Mouse (Mus musculus): Measurements from ENCODE around the gene Map3k1. TPM values are rescaled to one million over a fixed set of nuclear protein-coding genes. Genes with fewer than 3 reads are reported as not detected.
A peak's percentile ranks its signal among the peaks of the same experiment; 100 is the strongest.

The Map3k1 gene
- polyA plus RNA-seq, 1 experiment, result 15.2 TPM

DNA sequence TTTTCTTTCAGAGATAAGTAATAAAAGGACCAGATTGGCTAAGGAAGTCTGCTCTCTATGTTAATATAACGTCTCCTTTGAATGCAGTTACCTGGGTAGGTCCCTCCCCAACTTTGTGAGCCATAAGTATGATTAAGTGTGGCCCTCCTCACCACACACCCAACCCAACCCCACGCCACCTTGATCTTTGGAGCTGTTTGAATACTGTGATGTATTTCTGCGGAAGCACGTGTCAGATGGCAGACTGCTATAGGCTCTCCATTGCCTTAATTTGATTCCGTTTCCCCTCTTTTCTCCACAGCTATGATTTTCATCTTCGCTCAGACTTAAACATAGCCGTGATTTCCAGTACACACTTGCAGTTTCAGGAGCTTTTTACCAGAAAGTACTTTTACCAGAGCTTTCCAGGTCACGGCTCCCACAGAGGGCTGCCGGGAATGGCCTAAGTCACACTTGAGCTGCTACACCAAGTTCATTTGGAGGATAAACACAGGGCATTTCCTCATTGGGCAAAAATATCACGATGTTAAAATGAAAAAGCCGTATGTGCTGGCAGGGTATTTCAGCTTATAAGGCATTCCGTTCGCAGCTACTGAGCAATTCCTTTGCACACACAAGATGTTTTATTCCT, 2.3 kb upstream of the Map3k1 start:
- TF ChIP-seq CTCF (IDR thresholded peaks at IDR 0.05; ENCODE audit: borderline replicate concordance, extremely low read depth, insufficient read depth, insufficient read length) (no peak), POLR2A (IDR thresholded peaks at IDR 0.05; ENCODE audit: borderline replicate concordance, extremely low read depth, insufficient read depth, insufficient read length, poor library complexity, severe bottlenecking) (no peak)
- no peak for DNase-seq (ENCODE audit: low read depth)

DNA sequence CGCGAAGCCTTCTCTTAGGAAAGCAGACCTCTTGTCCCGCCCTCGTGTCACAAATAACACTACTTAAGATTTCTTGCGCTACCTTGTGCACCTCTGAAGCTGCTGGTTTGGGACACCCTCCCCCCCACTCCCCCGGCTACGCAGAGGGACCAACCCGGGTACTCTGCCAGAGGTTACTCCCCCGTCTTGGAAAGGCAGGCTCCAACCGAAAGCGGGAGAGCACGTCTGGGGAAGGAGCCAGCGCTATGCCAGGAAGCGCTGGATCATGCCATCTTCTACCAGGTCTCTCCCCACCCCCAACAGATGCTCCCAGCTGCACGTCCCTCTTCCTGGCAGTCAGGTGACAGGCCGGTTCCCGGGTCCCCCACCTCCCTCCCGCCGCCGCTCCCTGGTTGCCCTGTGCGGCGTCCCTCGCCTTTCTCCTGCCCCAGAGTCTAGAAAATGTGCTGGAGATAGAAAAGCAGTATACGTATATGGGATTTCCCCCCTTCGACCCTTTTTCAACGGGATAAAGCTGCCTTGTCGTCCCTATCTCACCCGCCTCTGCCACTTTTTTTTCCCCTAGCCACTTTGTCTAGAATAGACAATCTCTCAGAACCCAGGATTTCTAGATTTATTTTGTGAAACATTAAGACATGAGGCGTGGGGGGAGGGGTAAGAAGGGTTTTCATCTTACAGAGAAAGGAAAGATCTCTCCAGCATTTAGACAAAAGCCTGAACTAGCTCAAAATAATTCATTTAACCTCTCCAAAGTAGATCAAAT, 854 bp upstream of the Map3k1 start:
- TF ChIP-seq CTCF (IDR thresholded peaks at IDR 0.05; ENCODE audit: borderline replicate concordance, extremely low read depth, insufficient read depth, insufficient read length), result no peak
- peak; percentile 17; the same call in 1 of the 2 replicates for TF ChIP-seq POLR2A (IDR thresholded peaks at IDR 0.05; ENCODE audit: borderline replicate concordance, extremely low read depth, insufficient read depth, insufficient read length, poor library complexity, severe bottlenecking)
- peak; percentile 79 for DNase-seq (ENCODE audit: low read depth)

DNA sequence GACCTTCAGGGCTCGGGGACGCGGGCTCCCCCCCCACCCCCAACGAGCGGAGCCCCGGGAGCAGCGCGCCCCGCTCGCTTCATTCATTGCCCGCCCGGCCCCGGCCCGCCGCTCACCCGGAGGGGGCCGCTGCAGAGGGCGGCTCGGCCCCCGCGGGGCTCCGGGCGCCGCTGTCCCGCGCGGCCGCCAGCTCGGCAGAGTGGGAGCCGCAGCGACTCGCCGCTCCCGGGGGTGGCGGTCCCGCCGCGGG, 481 bp downstream of the Map3k1 start:
- DNase-seq (ENCODE audit: low read depth), result no peak
- TF ChIP-seq CTCF (IDR thresholded peaks at IDR 0.05; ENCODE audit: borderline replicate concordance, extremely low read depth, insufficient read depth, insufficient read length) (no peak), POLR2A (IDR thresholded peaks at IDR 0.05; ENCODE audit: borderline replicate concordance, extremely low read depth, insufficient read depth, insufficient read length, poor library complexity, severe bottlenecking) (no peak)

DNA sequence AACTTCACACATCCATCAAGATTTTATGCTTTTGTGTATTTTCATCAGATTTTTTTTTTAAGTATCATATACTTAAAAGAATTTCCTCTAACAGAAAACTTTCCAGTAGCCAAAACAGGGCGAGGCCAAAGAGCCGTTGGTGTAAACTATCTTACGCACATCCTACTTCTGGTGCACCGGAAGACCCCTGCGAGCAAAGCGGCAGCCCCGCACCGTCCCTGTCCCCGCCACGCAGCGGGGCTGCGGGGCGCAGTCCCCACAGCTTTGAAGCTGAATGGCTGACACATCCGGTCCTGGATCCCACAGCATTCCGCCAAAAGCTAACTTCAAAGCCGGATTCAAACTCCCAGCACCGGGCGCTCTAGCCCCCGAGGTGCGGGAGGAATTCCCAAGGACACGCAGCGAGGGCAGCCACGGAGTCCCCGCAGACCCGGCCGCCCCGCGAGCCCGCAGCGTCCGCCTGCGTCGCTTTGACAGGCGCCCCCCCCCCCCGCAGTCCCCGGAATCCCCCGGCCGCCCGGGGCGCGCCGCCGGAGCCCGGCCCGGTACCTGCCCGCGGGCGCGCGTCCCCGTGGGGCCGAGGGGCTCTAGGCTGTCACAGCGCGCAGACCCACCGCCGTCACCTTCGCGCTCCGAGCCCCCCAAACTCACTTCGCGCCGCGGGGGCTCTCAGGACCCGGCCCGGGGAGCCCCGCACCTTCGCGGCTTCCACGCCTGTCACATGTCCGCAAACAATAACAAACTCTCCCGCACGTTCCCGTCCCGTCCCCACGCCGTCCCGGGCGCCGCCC, 1.0 kb downstream of the Map3k1 start:
- TF ChIP-seq POLR2A (IDR thresholded peaks at IDR 0.05; ENCODE audit: borderline replicate concordance, extremely low read depth, insufficient read depth, insufficient read length, poor library complexity, severe bottlenecking), result no peak
- DNase-seq (ENCODE audit: low read depth), result peak; percentile 47

DNA sequence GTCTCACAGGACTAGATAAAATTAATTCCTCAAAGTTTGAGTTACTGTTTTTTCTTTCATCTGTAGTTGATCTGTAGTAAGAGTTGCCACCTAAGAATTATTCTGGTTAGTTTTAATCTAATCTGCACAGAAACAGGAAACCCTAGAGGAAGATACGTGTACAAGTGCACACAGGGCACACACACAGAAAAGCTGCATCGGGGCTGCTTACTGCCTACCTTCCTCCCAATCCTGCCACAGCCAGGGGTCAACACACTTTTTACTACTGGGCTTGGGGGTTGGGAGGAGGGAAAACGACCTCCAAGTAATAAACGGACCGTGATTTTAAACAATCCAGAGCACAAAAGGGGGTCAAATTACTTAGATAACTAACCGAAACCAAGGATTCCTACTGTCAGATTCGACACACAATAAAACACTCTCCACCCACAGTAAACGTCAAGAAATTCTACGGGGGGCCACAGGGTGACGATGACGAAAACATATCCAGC, 1.6 kb downstream of the Map3k1 start:
- no peak for TF ChIP-seq CTCF (IDR thresholded peaks at IDR 0.05; ENCODE audit: borderline replicate concordance, extremely low read depth, insufficient read depth, insufficient read length)
- TF ChIP-seq POLR2A (IDR thresholded peaks at IDR 0.05; ENCODE audit: borderline replicate concordance, extremely low read depth, insufficient read depth, insufficient read length, poor library complexity, severe bottlenecking), result no peak
- DNase-seq (ENCODE audit: low read depth), result no peak

DNA sequence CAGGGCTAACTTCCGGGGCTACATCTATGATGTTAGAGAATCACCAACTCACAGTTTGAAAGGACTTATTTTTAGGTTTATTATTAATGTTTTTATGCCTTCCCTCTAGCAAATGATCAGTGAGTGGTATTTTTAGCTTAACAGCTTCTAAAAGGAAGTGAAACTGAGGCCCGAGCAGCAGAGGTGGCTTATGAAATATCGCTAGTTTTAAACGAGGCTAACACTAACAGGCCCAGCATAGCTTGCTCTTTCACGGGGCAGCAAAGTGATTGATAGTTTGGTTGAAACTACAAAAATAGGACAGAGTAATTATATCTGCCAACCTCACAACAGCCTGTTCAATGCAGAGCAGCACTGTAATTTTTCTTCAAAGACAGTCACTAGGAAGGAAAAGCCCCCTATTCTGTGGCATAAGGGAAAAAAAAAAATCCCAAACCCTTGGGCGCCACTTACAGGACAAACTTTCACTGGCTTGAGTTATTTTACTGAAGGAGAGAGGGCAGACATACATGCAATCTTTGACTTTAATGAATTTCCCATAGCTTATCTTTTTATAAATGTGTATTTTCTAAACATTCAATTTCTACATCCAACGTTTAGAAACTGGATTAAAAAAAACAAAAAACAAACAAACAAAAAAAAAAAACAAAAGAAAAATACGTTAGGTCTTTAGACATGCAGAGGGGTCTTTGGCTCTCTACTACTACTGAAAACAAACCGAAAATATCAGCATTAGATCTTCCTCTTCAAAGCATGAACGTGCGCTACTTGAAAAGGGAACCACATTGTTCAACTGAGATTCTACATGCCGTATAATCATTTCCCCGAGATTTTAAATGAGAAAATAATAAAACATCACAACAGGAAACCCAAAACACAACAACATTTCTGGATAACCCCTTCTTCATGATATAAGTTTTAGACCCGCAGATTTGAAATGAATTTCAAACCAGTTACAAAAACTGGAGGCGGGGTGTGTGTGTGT, 2.8 kb downstream of the Map3k1 start:
- DNase-seq (ENCODE audit: low read depth), result peak; percentile 68
- TF ChIP-seq POLR2A (IDR thresholded peaks at IDR 0.05; ENCODE audit: borderline replicate concordance, extremely low read depth, insufficient read depth, insufficient read length, poor library complexity, severe bottlenecking), result no peak
- TF ChIP-seq CTCF (IDR thresholded peaks at IDR 0.05; ENCODE audit: borderline replicate concordance, extremely low read depth, insufficient read depth, insufficient read length), result no peak

- TF ChIP-seq CTCF (IDR thresholded peaks at IDR 0.05; ENCODE audit: borderline replicate concordance, extremely low read depth, insufficient read depth, insufficient read length), result no peak
- no peak for TF ChIP-seq POLR2A (IDR thresholded peaks at IDR 0.05; ENCODE audit: borderline replicate concordance, extremely low read depth, insufficient read depth, insufficient read length, poor library complexity, severe bottlenecking)
- no peak for DNase-seq (ENCODE audit: low read depth)
Observed at GRCm38 (mm10) chr13:111804951-111805673, 3.7 kb downstream of the Map3k1 start.

DNA sequence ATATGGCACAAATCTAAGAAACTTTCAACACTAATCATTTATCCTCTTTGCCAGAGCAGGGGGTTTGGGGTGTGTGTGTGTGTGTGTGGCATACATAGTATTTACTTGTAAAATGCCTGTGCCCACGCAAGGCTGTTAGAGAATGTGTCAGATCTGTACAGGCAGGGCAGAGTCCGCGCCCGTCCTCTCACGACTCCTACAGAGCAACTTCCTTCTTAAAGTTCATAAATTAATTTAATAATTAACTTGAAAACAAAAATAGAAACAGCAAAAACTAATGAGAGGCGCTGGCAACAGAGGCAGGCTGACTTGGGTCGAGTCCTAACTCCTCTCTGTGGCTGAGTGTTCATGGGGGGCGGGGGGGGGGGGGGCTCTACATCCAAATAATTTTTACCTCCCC, 4.6 kb downstream of the Map3k1 start:
- DNase-seq (ENCODE audit: low read depth), result no peak
- TF ChIP-seq POLR2A (IDR thresholded peaks at IDR 0.05; ENCODE audit: borderline replicate concordance, extremely low read depth, insufficient read depth, insufficient read length, poor library complexity, severe bottlenecking) (no peak), CTCF (IDR thresholded peaks at IDR 0.05; ENCODE audit: borderline replicate concordance, extremely low read depth, insufficient read depth, insufficient read length) (no peak)

GRCm38 (mm10) chr13:111803506-111803905, 5.3 kb downstream of the Map3k1 start:
- DNase-seq (ENCODE audit: low read depth), result no peak
- TF ChIP-seq CTCF (IDR thresholded peaks at IDR 0.05; ENCODE audit: borderline replicate concordance, extremely low read depth, insufficient read depth, insufficient read length), result no peak
- TF ChIP-seq POLR2A (IDR thresholded peaks at IDR 0.05; ENCODE audit: borderline replicate concordance, extremely low read depth, insufficient read depth, insufficient read length, poor library complexity, severe bottlenecking), result no peak

DNA sequence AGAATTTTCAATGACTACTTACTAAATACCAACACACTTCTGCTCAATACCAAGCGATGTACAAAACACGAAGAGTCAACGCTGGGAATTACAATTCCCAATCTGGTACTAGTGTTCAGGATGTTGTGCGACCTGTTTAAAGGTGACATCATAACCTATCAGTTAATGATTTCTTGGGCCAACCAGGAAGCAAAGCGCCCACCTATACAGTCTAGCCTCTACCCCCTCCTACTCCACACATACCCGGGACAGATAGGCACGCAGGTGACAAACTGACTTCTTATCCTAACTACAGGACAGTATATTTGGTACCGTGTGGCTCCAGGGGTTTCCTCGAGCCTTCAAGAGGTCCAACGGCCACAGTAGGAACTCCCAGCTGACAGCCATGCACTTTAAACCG, 5.9 kb downstream of the Map3k1 start:
- TF ChIP-seq CTCF (IDR thresholded peaks at IDR 0.05; ENCODE audit: borderline replicate concordance, extremely low read depth, insufficient read depth, insufficient read length), result no peak
- TF ChIP-seq POLR2A (IDR thresholded peaks at IDR 0.05; ENCODE audit: borderline replicate concordance, extremely low read depth, insufficient read depth, insufficient read length, poor library complexity, severe bottlenecking), result no peak
- DNase-seq (ENCODE audit: low read depth), result no peak
